Mouse (Mus musculus) kidney, adult 2 months (tissue): ENCODE results near the gene Retreg3.

Source experiments
- CTCF ChIP-seq: fragments of 200-500 bp; conservative IDR thresholded peaks from 2 replicates; pipeline ENCODE4 v1.5.1; 2011; ENCODE audit warnings: low read depth, mild to moderate bottlenecking, control low read depth, low read length, moderate library complexity, mixed read lengths; ENCODE audit not compliant: insufficient read depth, insufficient read length
- POLR2A ChIP-seq: fragments of 200-500 bp; IDR thresholded peaks from one replicate; pipeline ENCODE4 v1.6.1; 2011; ENCODE audit warnings: low read depth, low read length, control low read depth

GRCm38 (mm10) chr11:101085617-101086322, 33.9 kb downstream of the Retreg3 start:
- TF ChIP-seq POLR2A (no peak), CTCF (no peak)
